Mouse (Mus musculus): Measurements from ENCODE around the gene Znhit1.

DNA sequence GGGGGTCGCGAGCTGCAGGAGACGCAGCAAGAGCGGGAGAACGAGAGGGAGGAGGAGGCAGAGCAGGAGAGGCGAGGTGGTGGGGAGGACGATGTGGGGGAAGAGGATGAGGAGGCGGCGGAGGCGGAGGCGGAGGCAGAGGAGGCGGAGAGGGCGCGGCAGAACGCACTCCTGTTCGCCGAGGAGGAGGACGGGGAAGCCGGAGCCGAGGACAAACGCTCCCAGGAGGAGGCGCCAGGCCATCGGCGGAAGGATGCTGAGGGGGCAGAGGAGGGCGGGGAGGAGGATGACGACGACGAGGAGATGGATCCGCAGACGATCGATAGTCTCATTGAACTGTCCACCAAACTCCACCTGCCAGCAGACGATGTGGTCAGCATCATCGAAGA, 44.2 kb upstream of the Znhit1 start:
- TF ChIP-seq POLR2A (IDR thresholded peaks at IDR 0.05; ENCODE audit: low read depth, low read length) (no peak), CTCF (IDR thresholded peaks at IDR 0.05; ENCODE audit: extremely low read depth, insufficient read depth, insufficient read length, insufficient replicate concordance) (no peak)
